Mouse (Mus musculus) kidney, postnatal 0 days (tissue): ENCODE measurements around the gene Smpd3. TPM values are rescaled to one million over a fixed set of nuclear protein-coding genes. Genes with fewer than 3 reads are reported as not detected.
A peak's percentile ranks its signal among the peaks of the same experiment; 100 is the strongest.

Source experiments
- ATAC-seq: fragments of 200-750 bp; cut with Nextera tagmentation; replicated peaks from 2 replicates; pipeline ENCODE4 v1.8.0; 2017; ENCODE audit warnings: low read depth, moderate number of reproducible peaks, moderate TSS enrichment, moderate library complexity; ENCODE audit not compliant: low FRiP score
- DNase-seq: peaks from one replicate; pipeline ENCODE4 v3.0.0-alpha.2; 2016; ENCODE audit warnings: low spot score
- H3K27ac ChIP-seq: fragments of 300-500 bp; sonication (generic); 2 replicates; pipeline ENCODE4 v1.5.1; 2014; ENCODE audit warnings: mild to moderate bottlenecking
- H3K27me3 ChIP-seq: fragments of 300-500 bp; sonication (generic); 2 replicates; pipeline ENCODE4 v1.6.1; 2014; ENCODE audit warnings: low read length, mixed read lengths; ENCODE audit not compliant: insufficient read depth
- H3K36me3 ChIP-seq: fragments of 300-500 bp; sonication (generic); 2 replicates; pipeline ENCODE4 v1.6.1; 2014; ENCODE audit warnings: low read length, mixed read lengths; ENCODE audit not compliant: insufficient read depth
- H3K4me1 ChIP-seq: fragments of 300-500 bp; sonication (generic); replicated peaks from 2 replicates; pipeline ENCODE4 v1.6.1; 2014; ENCODE audit warnings: antibody characterized with exemption, low read length, mixed read lengths; ENCODE audit not compliant: insufficient read depth
- H3K4me2 ChIP-seq: fragments of 300-500 bp; sonication (generic); 2 replicates; pipeline ENCODE4 v1.6.1; 2014; ENCODE audit warnings: mild to moderate bottlenecking, low read length, moderate library complexity, mixed read lengths
- H3K4me3 ChIP-seq: fragments of 300-500 bp; sonication (generic); replicated peaks from 2 replicates; pipeline ENCODE4 v1.5.1; 2014; ENCODE audit warnings: low read depth, low read length
- H3K9ac ChIP-seq: fragments of 300-500 bp; sonication (generic); 2 replicates; pipeline ENCODE4 v1.6.1; 2014; ENCODE audit warnings: low read depth, low read length
- H3K9me3 ChIP-seq: fragments of 300-500 bp; sonication (generic); replicated peaks from 2 replicates; pipeline ENCODE4 v1.6.1; 2016; ENCODE audit warnings: low read length, inconsistent platforms, mixed read lengths
- CTCF ChIP-seq: IDR thresholded peaks from 2 replicates; pipeline ENCODE4 v1.5.1; 2016; ENCODE audit warnings: antibody characterized with exemption, low read depth, mild to moderate bottlenecking, moderate library complexity
- WGBS: fragments of 180-500 bp; shearing (Covaris S2); extraction: QIAGEN DNeasy Blood & Tissue Kit; methylation state at CpG from one replicate; pipeline ENCODE4 v1.1.7; 2014; 5-methylcytosine and 5-hydroxymethylcytosine counted together
- polyA plus RNA-seq: library from polyadenylated mRNA; unstranded; fragments of >200 nt; fragmentation: Nextera tagmentation; extraction: Ambion mirVana; gene quantifications from 2 replicates; pipeline ENCODE4 v1.2.1, GENCODE M21; 2015

Smpd3 gene
- polyA plus RNA-seq = 0.27 and 0.42 TPM in 2 replicates

- peak; percentile 99 for DNase-seq
- Histone ChIP-seq H3K4me2 (peak within 1 kb of the TSS; percentile 53), H3K27me3 (peaks cover 16% of the 10 kb centered on the region), H3K4me3 (peak within 1 kb of the TSS; percentile 46), H3K4me1 (0 out of 2 replicates have a peak, but pooled peaks cover 6% of the 10 kb centered on the region), H3K36me3 (no peaks in the 10 kb centered on the region), H3K9me3 (no peaks in the 10 kb centered on the region), H3K9ac (peak within 1 kb of the TSS; percentile 2; the same call in 1 of the 2 replicates), H3K27ac (no peak within 1 kb of the TSS)
- TF ChIP-seq CTCF = 0 out of 2 replicates have a peak, but pooled peaks have one; percentile 2
- peak; percentile 100 for ATAC-seq
- under 1% methylated on average over 45 of the region's 45 CpGs for WGBS
Observed at GRCm38 (mm10) chr8:106337852-106338521, at the start of gene Smpd3. Gene Smpd3 (minus strand): TSS chr8:106337988.

- Histone ChIP-seq H3K4me3 (no peak overlapping the region), H3K4me1 (no peaks in the 10 kb centered on the region), H3K4me2 (no peak overlapping the region), H3K27ac (no peak overlapping the region), H3K9me3 (no peaks in the 10 kb centered on the region), H3K36me3 (no peaks in the 10 kb centered on the region), H3K9ac (no peak overlapping the region), H3K27me3 (no peaks in the 10 kb centered on the region)
- no peak for ATAC-seq
- 84% methylated on average over 6 of the region's 6 CpGs for WGBS
- no peak for TF ChIP-seq CTCF
- no peak for DNase-seq
Observed at GRCm38 (mm10) chr8:106381026-106381425, 43.2 kb upstream of the Smpd3 start.

GRCm38 (mm10) chr8:106379357-106379756, 41.6 kb upstream of the Smpd3 start:
- Histone ChIP-seq H3K36me3 (no peaks in the 10 kb centered on the region), H3K27me3 (no peaks in the 10 kb centered on the region), H3K4me2 (no peak overlapping the region), H3K4me1 (no peaks in the 10 kb centered on the region), H3K9me3 (no peaks in the 10 kb centered on the region), H3K4me3 (no peak overlapping the region), H3K27ac (no peak overlapping the region), H3K9ac (no peak overlapping the region)
- no peak for DNase-seq
- no peak for ATAC-seq
- WGBS = 76% methylated on average over 5 of the region's 5 CpGs
- TF ChIP-seq CTCF = no peak

GRCm38 (mm10) chr8:106378501-106379048, 40.8 kb upstream of the Smpd3 start:
- no peak overlapping the region for H3K4me3 ChIP-seq
- no peaks in the 10 kb centered on the region for H3K4me1 ChIP-seq
- no peaks in the 10 kb centered on the region for H3K27me3 ChIP-seq
- no peaks in the 10 kb centered on the region for H3K36me3 ChIP-seq
- H3K9me3 ChIP-seq = no peaks in the 10 kb centered on the region
- H3K9ac ChIP-seq = no peak overlapping the region
- DNase-seq (no peak), ATAC-seq (no peak)
- WGBS = 52% methylated on average over 7 of the region's 7 CpGs
- H3K4me2 ChIP-seq = no peak overlapping the region
- TF ChIP-seq CTCF = no peak
- H3K27ac ChIP-seq = no peak overlapping the region

GRCm38 (mm10) chr8:106376862-106377261, 39.1 kb upstream of the Smpd3 start:
- H3K27ac ChIP-seq = no peak overlapping the region
- DNase-seq (peak; percentile 10), ATAC-seq (no peak)
- TF ChIP-seq CTCF = no peak
- WGBS = 30% methylated on average over 9 of the region's 9 CpGs
- no peaks in the 10 kb centered on the region for H3K36me3 ChIP-seq
- H3K9ac ChIP-seq = no peak overlapping the region
- H3K4me3 ChIP-seq = no peak overlapping the region
- H3K4me1 ChIP-seq = no peaks in the 10 kb centered on the region
- no peak overlapping the region for H3K4me2 ChIP-seq
- H3K27me3 ChIP-seq = no peaks in the 10 kb centered on the region
- no peaks in the 10 kb centered on the region for H3K9me3 ChIP-seq

- no peak overlapping the region for H3K4me3 ChIP-seq
- no peak for ATAC-seq
- H3K4me2 ChIP-seq = no peak overlapping the region
- 68% methylated on average over 7 of the region's 7 CpGs for WGBS
- no peak for TF ChIP-seq CTCF
- no peak overlapping the region for H3K9ac ChIP-seq
- H3K9me3 ChIP-seq = no peaks in the 10 kb centered on the region
- H3K4me1 ChIP-seq = no peaks in the 10 kb centered on the region
- H3K36me3 ChIP-seq = no peaks in the 10 kb centered on the region
- DNase-seq = no peak
- no peak overlapping the region for H3K27ac ChIP-seq
- no peaks in the 10 kb centered on the region for H3K27me3 ChIP-seq
Observed at GRCm38 (mm10) chr8:106375957-106376356, 38.2 kb upstream of the Smpd3 start.

- Histone ChIP-seq H3K9me3 (no peaks in the 10 kb centered on the region), H3K36me3 (no peaks in the 10 kb centered on the region), H3K9ac (no peak overlapping the region), H3K27ac (no peak overlapping the region), H3K4me3 (no peak overlapping the region), H3K4me1 (no peaks in the 10 kb centered on the region), H3K27me3 (no peaks in the 10 kb centered on the region), H3K4me2 (no peak overlapping the region)
- DNase-seq (no peak), ATAC-seq (no peak)
- no peak for TF ChIP-seq CTCF
- WGBS = 77% methylated on average over 7 of the region's 7 CpGs
Observed at GRCm38 (mm10) chr8:106369069-106369468, 31.3 kb upstream of the Smpd3 start.
